Mouse (Mus musculus): ENCODE data around the gene Rwdd1. TPM values are rescaled to one million over a fixed set of nuclear protein-coding genes. Genes with fewer than 3 reads are reported as not detected.
"Not testable (repeated sequence)": the region's sequence is repeated elsewhere in the genome, so short reads cannot be mapped to it uniquely, and the experiment has no call there.

Rwdd1 gene
- polyA plus RNA-seq, 1 experiment from 2014 or later: 138 TPM

- Histone ChIP-seq H3K4me1 (ENCODE audit: control insufficient read depth, insufficient read depth, low read length) (peaks cover 8% of the 10 kb centered on the region), H3K4me2 (ENCODE audit: low read depth, low read length) (peak overlapping the region; percentile 76), H3K9ac (ENCODE audit: low read depth, low read length) (peak overlapping the region; percentile 83), H3K4me3 (ENCODE audit: low read depth, low read length) (peak overlapping the region; percentile 75), H3K27ac (replicated peaks; ENCODE audit: low read depth, low read length) (peak overlapping the region; percentile 92), H3K9me3 (ENCODE audit: control insufficient read depth, low read length) (no peaks in the 10 kb centered on the region), H3K27me3 (replicated peaks; ENCODE audit: control insufficient read depth, insufficient read depth, low read length) (no peaks in the 10 kb centered on the region), H3K36me3 (ENCODE audit: control insufficient read depth, insufficient read depth, low read length) (no peaks in the 10 kb centered on the region)
- WGBS: 0% methylated on average over 20 of the region's 21 CpGs
- DNase-seq (ENCODE audit: low spot score) (peak; percentile 56), ATAC-seq (ENCODE audit: low read depth) (no peak)
Observed at GRCm38 (mm10) chr10:34018746-34019301, 600 bp downstream of the Rwdd1 start.

- Histone ChIP-seq H3K4me2 (ENCODE audit: low read depth, low read length) (no peak overlapping the region), H3K27me3 (replicated peaks; ENCODE audit: control insufficient read depth, insufficient read depth, low read length) (no peaks in the 10 kb centered on the region), H3K9ac (ENCODE audit: low read depth, low read length) (no peak overlapping the region), H3K27ac (replicated peaks; ENCODE audit: low read depth, low read length) (no peak overlapping the region), H3K9me3 (ENCODE audit: control insufficient read depth, low read length) (no peaks in the 10 kb centered on the region), H3K4me1 (ENCODE audit: control insufficient read depth, insufficient read depth, low read length) (peaks cover 3% of the 10 kb centered on the region; the same call in 1 of the 2 replicates), H3K4me3 (ENCODE audit: low read depth, low read length) (no peak overlapping the region), H3K36me3 (ENCODE audit: control insufficient read depth, insufficient read depth, low read length) (0 out of 2 replicates have a peak, but pooled peaks cover 15% of the 10 kb centered on the region)
- ATAC-seq (ENCODE audit: low read depth) (no peak), DNase-seq (ENCODE audit: low spot score) (no peak)
- 67% methylated on average over 2 of the region's 2 CpGs for WGBS
Observed at GRCm38 (mm10) chr10:34013241-34013640, 6.2 kb downstream of the Rwdd1 start.

- Histone ChIP-seq H3K27ac (replicated peaks; ENCODE audit: low read depth, low read length) (no peak overlapping the region), H3K9me3 (ENCODE audit: control insufficient read depth, low read length) (no peaks in the 10 kb centered on the region), H3K9ac (ENCODE audit: low read depth, low read length) (no peak overlapping the region), H3K27me3 (replicated peaks; ENCODE audit: control insufficient read depth, insufficient read depth, low read length) (no peaks in the 10 kb centered on the region), H3K36me3 (ENCODE audit: control insufficient read depth, insufficient read depth, low read length) (0 out of 2 replicates have a peak, but pooled peaks cover 20% of the 10 kb centered on the region), H3K4me2 (ENCODE audit: low read depth, low read length) (no peak overlapping the region), H3K4me3 (ENCODE audit: low read depth, low read length) (no peak overlapping the region), H3K4me1 (ENCODE audit: control insufficient read depth, insufficient read depth, low read length) (no peaks in the 10 kb centered on the region)
- WGBS: 95% methylated on average over 4 of the region's 4 CpGs
- no peak for DNase-seq (ENCODE audit: low spot score)
- ATAC-seq (ENCODE audit: low read depth): no peak
Observed at GRCm38 (mm10) chr10:34012581-34012980, 6.8 kb downstream of the Rwdd1 start.

- H3K9me3 ChIP-seq (ENCODE audit: control insufficient read depth, low read length): no peaks in the 10 kb centered on the region
- ATAC-seq (ENCODE audit: low read depth): no peak
- no peak for DNase-seq (ENCODE audit: low spot score)
- H3K27me3 ChIP-seq (replicated peaks; ENCODE audit: control insufficient read depth, insufficient read depth, low read length): no peaks in the 10 kb centered on the region
- no peak overlapping the region for H3K27ac ChIP-seq (replicated peaks; ENCODE audit: low read depth, low read length)
- no peaks in the 10 kb centered on the region for H3K4me1 ChIP-seq (ENCODE audit: control insufficient read depth, insufficient read depth, low read length)
- peaks cover 81% of the 10 kb centered on the region for H3K36me3 ChIP-seq (ENCODE audit: control insufficient read depth, insufficient read depth, low read length)
- H3K4me2 ChIP-seq (ENCODE audit: low read depth, low read length): no peak overlapping the region
- no peak overlapping the region for H3K4me3 ChIP-seq (ENCODE audit: low read depth, low read length)
- H3K9ac ChIP-seq (ENCODE audit: low read depth, low read length): no peak overlapping the region
Observed at GRCm38 (mm10) chr10:33998397-33998796, 21.0 kb downstream of the Rwdd1 start.

GRCm38 (mm10) chr10:33996686-33997085 lies 22.7 kb downstream of the Rwdd1 start:
- not testable (repeated sequence) for H3K4me1 ChIP-seq (ENCODE audit: control insufficient read depth, insufficient read depth, low read length); H3K9me3 ChIP-seq (ENCODE audit: control insufficient read depth, low read length); DNase-seq (ENCODE audit: low spot score); H3K27me3 ChIP-seq (replicated peaks; ENCODE audit: control insufficient read depth, insufficient read depth, low read length); H3K27ac ChIP-seq (replicated peaks; ENCODE audit: low read depth, low read length); H3K4me3 ChIP-seq (ENCODE audit: low read depth, low read length); H3K9ac ChIP-seq (ENCODE audit: low read depth, low read length); H3K4me2 ChIP-seq (ENCODE audit: low read depth, low read length); ATAC-seq (ENCODE audit: low read depth)
- 92% methylated on average over 6 of the region's 8 CpGs for WGBS
- H3K36me3 ChIP-seq (ENCODE audit: control insufficient read depth, insufficient read depth, low read length): peaks cover 81% of the 10 kb centered on the region

GRCm38 (mm10) chr10:33986771-33987170 lies 32.7 kb downstream of the Rwdd1 start:
- ATAC-seq (ENCODE audit: low read depth): no peak
- 17% methylated on average over 4 of the region's 4 CpGs for WGBS
- H3K27me3 ChIP-seq (replicated peaks; ENCODE audit: control insufficient read depth, insufficient read depth, low read length): no peaks in the 10 kb centered on the region
- H3K9me3 ChIP-seq (ENCODE audit: control insufficient read depth, low read length): no peaks in the 10 kb centered on the region
- H3K4me2 ChIP-seq (ENCODE audit: low read depth, low read length): no peak overlapping the region
- no peak overlapping the region for H3K27ac ChIP-seq (replicated peaks; ENCODE audit: low read depth, low read length)
- DNase-seq (ENCODE audit: low spot score): peak; percentile 91
- H3K4me1 ChIP-seq (ENCODE audit: control insufficient read depth, insufficient read depth, low read length): no peaks in the 10 kb centered on the region
- no peak overlapping the region for H3K4me3 ChIP-seq (ENCODE audit: low read depth, low read length)
- H3K9ac ChIP-seq (ENCODE audit: low read depth, low read length): no peak overlapping the region
- peaks cover 15% of the 10 kb centered on the region for H3K36me3 ChIP-seq (ENCODE audit: control insufficient read depth, insufficient read depth, low read length)

- DNase-seq (ENCODE audit: low spot score): no peak
Observed at GRCm38 (mm10) chr10:33974781-33975494, 44.5 kb downstream of the Rwdd1 start.

GRCm38 (mm10) chr10:33952509-33952908 lies 66.9 kb downstream of the Rwdd1 start:
- H3K27me3 ChIP-seq (replicated peaks; ENCODE audit: control insufficient read depth, insufficient read depth, low read length): no peaks in the 10 kb centered on the region
- H3K36me3 ChIP-seq (ENCODE audit: control insufficient read depth, insufficient read depth, low read length): peaks cover 13% of the 10 kb centered on the region; the same call in 1 of the 2 replicates
- H3K4me1 ChIP-seq (ENCODE audit: control insufficient read depth, insufficient read depth, low read length): peaks cover 7% of the 10 kb centered on the region
- DNase-seq (ENCODE audit: low spot score) (no peak), ATAC-seq (ENCODE audit: low read depth) (no peak)
- H3K27ac ChIP-seq (replicated peaks; ENCODE audit: low read depth, low read length): no peak overlapping the region
- no peaks in the 10 kb centered on the region for H3K9me3 ChIP-seq (ENCODE audit: control insufficient read depth, low read length)
- no peak overlapping the region for H3K4me2 ChIP-seq (ENCODE audit: low read depth, low read length)
- no peak overlapping the region for H3K9ac ChIP-seq (ENCODE audit: low read depth, low read length)
- no peak overlapping the region for H3K4me3 ChIP-seq (ENCODE audit: low read depth, low read length)
- WGBS: 74% methylated on average over 3 of the region's 3 CpGs

More at GRCm38 (mm10) chr10:33974781-33975494, 44.5 kb downstream of the Rwdd1 start:
- Histone ChIP-seq H3K36me3 (ENCODE audit: control insufficient read depth, insufficient read depth, low read length) (no peaks in the 10 kb centered on the region), H3K4me2 (ENCODE audit: low read depth, low read length) (no peak overlapping the region), H3K27me3 (replicated peaks; ENCODE audit: control insufficient read depth, insufficient read depth, low read length) (no peaks in the 10 kb centered on the region), H3K4me1 (ENCODE audit: control insufficient read depth, insufficient read depth, low read length) (no peaks in the 10 kb centered on the region), H3K9ac (ENCODE audit: low read depth, low read length) (no peak overlapping the region), H3K9me3 (ENCODE audit: control insufficient read depth, low read length) (no peaks in the 10 kb centered on the region; the same call in 1 of the 2 replicates), H3K27ac (replicated peaks; ENCODE audit: low read depth, low read length) (no peak overlapping the region), H3K4me3 (ENCODE audit: low read depth, low read length) (no peak overlapping the region)
- ATAC-seq (ENCODE audit: low read depth): no peak
- 84% methylated on average over 7 of the region's 7 CpGs for WGBS

All from embryonic facial prominence, embryonic 14.5 days (tissue).